Mouse (Mus musculus): ENCODE data around the gene 9230104L09Rik.

9230104L09Rik gene

DNA sequence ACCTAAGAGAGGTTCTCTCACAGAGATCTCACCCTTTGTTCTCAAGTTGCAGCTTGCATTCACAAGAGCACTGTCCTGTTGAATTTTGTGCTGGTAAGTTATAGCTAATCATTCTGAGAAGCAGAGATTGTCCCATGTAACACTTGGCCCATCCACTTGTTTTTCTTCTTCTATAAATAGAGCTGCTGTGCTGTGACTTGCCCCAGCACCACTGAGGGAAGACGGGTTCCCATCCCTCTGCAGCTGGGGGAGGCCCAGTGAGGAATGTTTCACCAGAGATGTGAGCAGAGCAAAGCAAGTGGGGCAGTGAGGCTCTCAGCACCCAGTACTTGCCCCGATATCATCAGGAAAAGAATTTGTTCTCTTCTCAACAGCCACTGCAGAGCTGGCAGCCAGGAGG lies at the start of gene 9230104L09Rik:
9230104L09Rik (minus strand) TSS at position 73 of the 400 bp plus-strand sequence.
- DNase-seq, result no peak

DNA sequence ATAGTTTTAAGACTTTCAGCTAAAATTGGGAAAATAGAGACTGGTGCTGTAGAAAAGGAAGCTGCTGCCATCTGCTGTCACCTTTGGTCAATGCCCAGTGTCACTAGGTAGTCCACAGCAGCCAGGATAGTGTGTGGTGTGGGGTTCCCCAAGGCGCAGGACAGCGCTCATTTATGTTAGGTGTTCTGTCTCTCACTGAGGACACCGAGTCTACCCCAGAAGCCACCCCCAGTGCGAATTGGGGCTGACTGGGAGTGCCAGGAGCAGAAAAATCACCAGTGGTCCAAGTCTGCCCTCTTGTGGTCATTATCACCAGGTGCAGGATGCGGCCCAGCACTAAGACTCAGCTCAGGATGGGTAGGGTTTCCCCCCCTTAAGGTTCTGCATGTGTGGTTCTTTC lies 37.4 kb upstream of the 9230104L09Rik start:
- peak; percentile 32 for DNase-seq

GRCm38 (mm10) chr2:148900305-148900704 lies 35.5 kb upstream of the 9230104L09Rik start:
- no peak for DNase-seq

- DNase-seq, result no peak
These were observed 31.4 kb upstream of the 9230104L09Rik start for GRCm38 (mm10) chr2:148896219-148896618.

GRCm38 (mm10) chr2:148893107-148893506 lies 28.3 kb upstream of the 9230104L09Rik start:
- no peak for DNase-seq

DNA sequence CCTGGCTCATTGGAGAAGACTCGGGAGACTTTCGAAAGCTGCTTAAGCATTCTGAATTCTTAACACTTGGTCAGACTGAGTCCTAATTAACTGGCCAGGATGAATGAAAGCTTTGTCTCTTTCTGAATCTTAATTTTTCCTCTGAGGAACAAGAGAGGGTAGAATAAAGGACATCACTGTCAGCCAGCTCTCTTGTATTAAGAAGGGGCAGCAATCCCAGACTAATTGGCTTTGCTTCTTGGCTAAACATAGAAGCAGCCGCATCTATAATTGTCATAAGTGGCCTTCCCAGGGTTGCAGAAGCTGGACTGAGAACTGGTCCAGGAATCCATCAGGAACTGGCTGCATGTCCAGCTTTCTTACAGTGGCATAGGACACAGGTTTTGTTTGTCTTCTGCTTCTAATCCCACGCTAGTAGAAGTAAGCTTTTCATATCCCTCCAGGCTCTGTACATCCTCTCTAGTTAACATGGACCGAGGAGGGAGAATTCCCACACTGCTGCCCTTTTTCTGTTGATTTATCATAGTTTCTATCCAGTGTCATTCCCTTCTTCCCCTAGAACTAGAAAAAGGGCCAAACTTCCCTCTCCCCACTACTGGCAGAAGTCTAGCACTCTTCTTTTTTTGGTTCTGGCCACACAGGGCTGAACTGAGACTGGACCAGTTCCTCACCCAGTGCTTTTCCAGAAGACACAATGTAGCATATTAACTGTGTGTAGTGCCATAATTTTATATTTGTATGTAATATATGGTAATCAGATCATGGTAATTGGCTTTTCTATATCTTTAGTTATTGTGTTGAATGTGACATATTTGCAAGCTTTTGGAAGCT lies 25.4 kb upstream of the 9230104L09Rik start:
- no peak for DNase-seq

DNA sequence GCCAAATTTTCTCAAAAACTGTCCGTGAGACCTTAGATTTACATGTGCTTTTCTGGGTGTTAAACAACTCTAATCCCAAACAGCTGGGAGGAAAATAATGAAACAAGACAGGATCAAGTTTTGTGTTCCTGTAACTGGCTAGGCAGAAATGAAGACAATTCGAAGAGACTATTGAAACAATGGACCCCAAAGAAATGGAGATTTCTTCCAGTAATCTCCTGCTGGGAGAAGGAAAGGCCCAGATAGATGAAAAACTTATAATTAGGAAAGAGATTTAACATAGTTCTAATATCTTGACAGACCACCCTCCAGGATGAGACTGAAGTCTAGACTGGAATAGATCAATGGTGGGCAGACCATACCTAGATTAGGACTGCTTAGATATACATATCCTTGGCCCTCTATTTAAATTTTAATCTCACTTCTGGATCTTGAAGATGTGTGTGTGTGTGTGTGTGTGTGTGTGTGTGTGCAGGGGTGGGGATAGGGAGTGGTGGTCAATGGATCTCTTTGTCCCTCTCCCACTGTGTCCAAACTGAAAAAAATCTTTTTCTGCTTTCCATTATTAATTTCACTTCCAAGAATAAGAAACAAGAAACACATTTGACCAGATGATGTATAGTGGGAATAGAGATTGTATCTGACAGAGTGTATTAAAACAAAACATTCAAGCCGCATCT lies 24.6 kb upstream of the 9230104L09Rik start:
- no peak for DNase-seq

DNA sequence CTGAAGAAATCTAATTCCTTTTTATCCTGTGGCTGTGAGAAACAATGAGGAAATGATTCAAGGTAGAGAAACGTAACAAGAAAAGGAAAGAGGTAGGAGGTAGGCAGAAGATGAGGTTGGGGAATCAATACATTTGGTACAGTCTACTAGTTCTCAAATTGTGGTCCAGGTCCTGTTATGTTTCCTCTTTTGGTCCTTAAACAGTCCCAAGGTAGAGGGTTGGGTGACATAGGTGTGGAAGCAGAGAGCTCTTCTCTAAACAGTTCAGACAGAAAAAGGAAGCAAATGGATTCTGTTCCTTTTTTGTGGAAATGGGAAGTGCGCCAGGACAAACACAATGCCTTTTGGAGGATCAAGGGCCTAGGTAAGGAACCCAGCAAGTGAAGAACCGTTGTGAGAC lies 24.0 kb upstream of the 9230104L09Rik start:
- no peak for DNase-seq

GRCm38 (mm10) chr2:148884738-148885137 lies 19.9 kb upstream of the 9230104L09Rik start:
- DNase-seq, result no peak

- DNase-seq, result no peak
These were observed 14.4 kb upstream of the 9230104L09Rik start for GRCm38 (mm10) chr2:148879199-148879598.

DNA sequence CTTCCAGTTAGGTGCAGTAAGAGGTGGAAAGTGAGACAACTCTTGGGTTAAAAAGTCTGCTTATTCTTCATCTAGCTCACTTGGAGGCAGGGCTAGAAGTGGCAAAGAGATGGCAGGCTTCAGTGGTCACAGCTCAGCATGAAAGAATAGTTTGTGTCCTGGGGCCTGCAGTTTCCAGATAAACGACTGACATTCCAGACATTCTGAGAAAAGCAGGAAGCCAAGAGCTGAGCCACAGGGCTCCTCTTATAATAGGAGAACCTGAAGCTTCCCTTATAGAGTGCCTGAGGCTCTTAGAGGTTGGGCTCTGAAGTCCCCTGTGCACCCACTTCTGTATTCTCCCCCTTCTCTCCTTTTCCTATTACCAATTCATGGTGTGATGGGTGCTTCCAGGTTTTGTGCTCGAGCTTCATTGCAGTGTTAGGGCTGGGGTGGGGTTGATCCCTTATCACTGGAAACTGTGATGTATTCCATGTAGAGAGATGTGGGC lies 13.8 kb upstream of the 9230104L09Rik start:
- DNase-seq, result no peak

- DNase-seq, result no peak
These were observed 12.4 kb upstream of the 9230104L09Rik start for GRCm38 (mm10) chr2:148877016-148877770.

DNA sequence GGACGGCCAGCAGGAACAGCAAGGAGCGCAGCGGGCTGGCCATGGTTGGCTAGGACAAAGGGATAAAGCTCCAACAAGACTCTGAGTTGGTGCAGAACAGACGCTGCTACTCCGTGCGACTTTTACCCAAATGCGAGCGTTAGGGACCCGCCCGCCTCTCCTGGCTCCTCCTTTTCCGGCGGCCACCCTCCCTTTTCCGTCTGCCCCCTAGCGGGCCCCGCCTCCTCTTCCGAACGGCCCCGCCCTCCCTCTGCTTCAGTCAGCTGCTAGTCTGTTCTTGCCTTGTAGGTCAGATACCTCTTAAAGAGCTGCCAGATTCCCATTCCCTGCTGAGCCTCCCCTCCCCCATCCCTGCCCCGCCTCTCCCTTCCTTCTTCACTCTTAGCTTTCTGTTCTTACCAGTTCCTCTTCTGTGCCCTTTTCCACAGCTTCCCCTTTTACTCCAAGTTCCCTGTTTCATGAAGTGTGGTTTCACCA lies 10.5 kb upstream of the 9230104L09Rik start, which contains the start of gene Cst3:
Cst3 (minus strand) TSS at position 358 of the 477 bp plus-strand sequence.
- peak; percentile 91 for DNase-seq

DNA sequence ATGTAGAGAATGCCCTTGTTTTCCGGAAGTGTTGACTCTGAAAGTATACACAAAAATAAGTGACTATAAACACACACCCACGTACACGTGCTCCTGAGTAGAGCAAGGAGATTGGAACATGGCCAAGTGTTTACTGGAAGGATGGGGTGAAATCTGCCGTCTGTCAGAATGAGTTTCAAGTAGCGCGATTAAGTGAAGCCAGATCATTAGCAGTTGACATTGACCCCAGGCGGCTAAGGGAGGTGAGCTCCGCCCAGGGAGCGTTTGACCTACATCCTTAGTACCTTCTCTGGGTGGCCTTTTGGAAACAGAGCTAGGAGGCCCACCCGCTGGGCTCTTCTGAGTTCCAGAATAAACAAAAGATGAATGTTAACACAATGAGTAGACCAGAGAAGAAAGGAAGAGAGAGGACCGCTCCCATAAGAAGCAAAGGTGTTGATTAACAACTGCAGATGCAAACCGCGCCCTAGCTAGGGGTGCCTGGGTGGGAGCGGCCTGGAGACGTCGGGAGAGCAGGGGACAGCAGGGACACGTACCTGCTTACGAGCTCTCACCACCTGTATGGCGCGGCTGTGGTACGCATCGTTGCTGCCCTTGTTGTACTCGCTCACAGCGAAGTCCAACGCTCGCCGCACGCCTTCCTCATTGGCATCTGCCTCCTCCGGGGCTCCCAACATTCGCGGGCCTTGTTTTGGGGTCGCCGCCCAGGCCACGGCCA lies 9.9 kb upstream of the 9230104L09Rik start:
- peak; percentile 54 for DNase-seq

DNA sequence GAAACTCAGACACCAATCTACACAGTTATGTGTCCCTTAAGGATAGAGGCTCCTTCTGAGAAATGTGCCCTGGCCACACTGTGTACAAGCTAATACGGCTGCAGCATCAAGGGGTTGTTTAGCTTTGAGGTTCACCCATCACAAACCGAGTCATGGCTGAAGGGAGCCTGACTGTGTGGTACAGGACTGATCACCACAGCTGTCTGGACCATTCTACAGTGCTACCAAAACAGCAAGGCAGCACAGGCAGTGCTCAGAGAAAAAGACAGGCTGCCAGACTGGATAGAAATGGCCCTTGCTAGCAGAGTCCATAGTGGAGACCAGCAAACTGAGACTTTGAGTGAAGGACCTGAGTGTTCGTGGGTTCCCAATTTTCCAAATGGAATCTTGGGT lies 9.4 kb upstream of the 9230104L09Rik start:
- DNase-seq, result no peak

DNA sequence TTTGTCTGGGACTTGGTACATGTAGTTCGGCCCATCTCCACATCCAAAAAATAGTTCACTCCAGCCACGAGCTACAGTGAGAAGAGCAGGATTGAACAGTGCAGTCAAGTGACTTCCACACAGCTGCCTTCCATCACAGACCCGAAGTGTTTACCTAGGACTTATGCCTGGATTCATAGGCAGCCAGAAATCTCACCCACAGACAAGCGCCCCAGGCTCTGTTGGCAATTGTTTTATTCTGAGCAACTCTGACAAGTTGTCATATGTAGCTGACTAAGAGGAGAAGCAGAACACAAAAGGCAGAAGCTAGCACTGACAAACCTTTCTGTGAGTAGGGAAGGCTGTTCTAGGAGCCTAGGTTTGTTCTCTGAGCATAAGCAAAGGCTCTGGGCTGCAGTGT lies 8.0 kb upstream of the 9230104L09Rik start:
- no peak for DNase-seq

DNA sequence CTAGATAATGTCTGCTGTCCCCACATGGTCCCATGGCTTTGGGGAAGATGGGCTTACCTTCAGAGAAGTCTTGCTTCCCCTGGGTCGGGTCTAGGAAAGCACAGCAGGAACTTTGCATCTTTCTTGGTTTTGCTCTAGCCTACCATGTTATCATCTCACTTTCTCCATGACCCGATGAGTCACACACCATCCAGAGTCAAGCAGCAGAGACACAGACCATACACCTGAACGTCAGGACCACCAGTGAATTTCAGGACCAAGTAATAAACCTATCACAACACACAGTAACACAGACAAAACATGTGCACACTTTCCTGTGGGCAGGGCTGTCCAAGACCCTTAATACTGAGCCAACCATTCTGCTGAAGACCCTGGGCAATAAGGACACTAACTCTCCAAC lies 5.7 kb upstream of the 9230104L09Rik start:
- no peak for DNase-seq

GRCm38 (mm10) chr2:148868959-148869358 lies 4.1 kb upstream of the 9230104L09Rik start:
- no peak for DNase-seq

DNA sequence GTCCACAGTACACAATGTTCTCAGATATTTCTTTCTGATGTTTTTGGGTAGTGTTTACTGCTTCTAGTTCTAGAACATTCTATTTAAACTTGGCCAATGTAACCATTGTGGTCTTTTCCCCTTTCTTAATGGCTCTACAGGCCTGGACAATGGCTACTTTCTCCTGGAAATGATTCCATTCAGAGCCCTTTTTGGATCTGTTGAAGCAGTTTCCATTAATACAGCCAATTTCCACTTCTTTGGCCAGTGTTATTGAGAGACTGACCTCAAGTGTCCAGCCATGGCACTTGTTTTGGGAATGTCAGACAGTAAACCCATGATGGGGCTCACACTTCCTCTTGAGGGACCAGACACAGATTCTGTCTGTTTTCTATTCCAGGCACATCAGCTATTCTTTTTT lies 3.1 kb downstream of the 9230104L09Rik start:
- no peak for DNase-seq

GRCm38 (mm10) chr2:148860993-148861392 lies 3.8 kb downstream of the 9230104L09Rik start:
- DNase-seq, result no peak

DNA sequence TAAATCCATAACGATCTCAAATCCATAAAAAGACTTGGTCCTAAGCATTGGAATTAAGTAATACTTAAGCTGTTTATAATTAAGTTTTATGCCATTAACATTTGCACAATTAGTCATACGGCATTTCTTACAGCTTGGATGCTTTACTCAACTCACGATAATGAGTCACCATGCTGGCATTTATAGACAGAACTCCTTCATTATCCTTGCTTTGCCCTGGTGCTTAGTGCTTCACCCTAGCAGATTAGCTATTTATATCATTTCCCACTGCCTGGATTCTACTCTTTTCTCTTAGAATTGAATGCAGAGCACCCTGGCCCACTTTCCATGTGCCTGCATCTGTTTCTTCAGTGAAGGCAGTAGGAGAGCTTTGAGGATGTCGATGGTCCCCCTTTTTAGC lies 7.3 kb downstream of the 9230104L09Rik start:
- no peak for DNase-seq
